Mouse (Mus musculus): ENCODE measurements around the gene Phex. TPM values are rescaled to one million over a fixed set of nuclear protein-coding genes. Genes with fewer than 3 reads are reported as not detected.

Phex gene
- 1.0 and 1.3 TPM in 2 replicates for polyA plus RNA-seq (2016; fragmentation: Nextera tagmentation; extraction: Ambion mirVana)

DNA sequence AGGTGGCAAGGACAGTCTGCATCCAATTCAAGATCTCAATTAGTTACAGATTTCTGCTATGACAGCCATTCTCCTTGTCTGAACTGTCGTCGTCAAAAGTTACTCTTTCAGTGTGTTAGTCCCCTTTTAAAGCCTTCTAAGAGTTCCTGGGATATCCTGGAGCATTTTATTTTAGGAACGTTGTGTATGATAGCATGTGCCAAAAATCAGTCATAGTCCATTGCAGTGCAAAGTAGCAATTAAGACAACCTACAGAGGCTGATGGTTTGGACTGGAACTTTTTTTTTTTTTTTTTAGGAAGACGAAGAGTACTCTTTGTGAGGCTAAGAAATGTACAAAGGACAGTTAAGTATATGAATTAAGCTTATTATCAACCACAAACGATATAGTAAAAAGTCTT lies at the start of gene Phex:
TSS of gene Phex (minus strand) at position 101 of the 400 bp plus-strand sequence.
- H3K4me3 ChIP-seq (replicated peaks): no peak within 1 kb of the TSS
- ATAC-seq (ENCODE audit: insufficient number of reproducible peaks, insufficient read depth, low FRiP score, low TSS enrichment, low read depth): no peak
- no peaks in the 10 kb centered on the region for H3K9me3 ChIP-seq
- H3K9ac ChIP-seq (replicated peaks): no peak within 1 kb of the TSS
- 0 out of 2 replicates have a peak, but pooled peaks cover 2% of the 10 kb centered on the region for H3K27me3 ChIP-seq
- no peaks in the 10 kb centered on the region for H3K36me3 ChIP-seq
- H3K4me2 ChIP-seq: no peak within 1 kb of the TSS
- no peaks in the 10 kb centered on the region for H3K4me1 ChIP-seq (replicated peaks)
- WGBS: 48% methylated on average over 5 of the region's 5 CpGs
- H3K27ac ChIP-seq: no peak within 1 kb of the TSS

DNA sequence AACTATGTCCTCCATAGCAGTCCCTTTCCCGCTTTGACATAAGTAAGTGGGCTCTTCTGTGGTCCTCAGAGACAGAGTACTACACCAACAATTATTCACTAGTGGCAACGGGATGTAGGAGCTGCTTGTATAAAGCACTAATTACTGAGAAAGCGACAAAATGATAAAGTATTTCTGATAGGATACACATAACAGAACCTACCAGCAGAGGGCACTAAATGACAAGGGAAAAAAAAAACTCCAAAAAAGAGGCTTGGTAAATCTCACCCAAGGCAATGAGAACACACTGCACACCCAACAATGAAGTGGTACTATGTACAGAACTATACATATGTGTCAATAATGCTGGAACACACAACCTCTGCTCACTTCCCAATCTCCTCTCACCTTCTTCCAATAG lies 47.6 kb upstream of the Phex start:
- Histone ChIP-seq H3K9me3 (no peaks in the 10 kb centered on the region), H3K4me2 (no peak overlapping the region), H3K4me1 (replicated peaks) (no peaks in the 10 kb centered on the region), H3K4me3 (replicated peaks) (no peak overlapping the region), H3K9ac (replicated peaks) (no peak overlapping the region), H3K36me3 (peaks cover 6% of the 10 kb centered on the region; the same call in 1 of the 2 replicates), H3K27me3 (no peaks in the 10 kb centered on the region), H3K27ac (no peak overlapping the region)
- ATAC-seq (ENCODE audit: insufficient number of reproducible peaks, insufficient read depth, low FRiP score, low TSS enrichment, low read depth): no peak
- WGBS: 79% methylated on average over 3 of the region's 3 CpGs

DNA sequence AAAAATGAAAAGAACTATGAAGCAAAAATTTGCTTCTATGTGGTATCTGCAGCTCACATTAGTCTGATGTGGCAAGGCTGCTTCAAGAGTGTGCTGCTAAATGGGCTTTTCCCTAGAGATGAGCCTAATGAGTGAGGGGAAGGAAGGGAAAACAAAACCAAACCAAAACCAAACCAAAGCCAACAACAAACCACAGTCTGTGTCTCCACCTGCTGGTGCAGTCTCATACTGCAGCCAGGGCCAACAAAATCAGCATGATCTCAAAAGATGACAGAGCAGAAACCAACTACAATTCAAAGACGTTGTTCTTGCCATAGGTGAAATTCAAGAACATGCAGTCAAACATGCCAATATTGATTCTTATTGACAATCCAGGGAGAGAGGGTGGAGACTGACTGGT lies 39.3 kb upstream of the Phex start:
- Histone ChIP-seq H3K9ac (replicated peaks) (no peak overlapping the region), H3K27ac (no peak overlapping the region), H3K27me3 (no peaks in the 10 kb centered on the region), H3K4me2 (no peak overlapping the region), H3K36me3 (peaks cover 14% of the 10 kb centered on the region; the same call in 1 of the 2 replicates), H3K4me3 (replicated peaks) (no peak overlapping the region), H3K4me1 (replicated peaks) (no peaks in the 10 kb centered on the region), H3K9me3 (no peaks in the 10 kb centered on the region)
- WGBS: 56% methylated on average over 1 of the region's 1 CpGs
- ATAC-seq (ENCODE audit: insufficient number of reproducible peaks, insufficient read depth, low FRiP score, low TSS enrichment, low read depth): no peak

DNA sequence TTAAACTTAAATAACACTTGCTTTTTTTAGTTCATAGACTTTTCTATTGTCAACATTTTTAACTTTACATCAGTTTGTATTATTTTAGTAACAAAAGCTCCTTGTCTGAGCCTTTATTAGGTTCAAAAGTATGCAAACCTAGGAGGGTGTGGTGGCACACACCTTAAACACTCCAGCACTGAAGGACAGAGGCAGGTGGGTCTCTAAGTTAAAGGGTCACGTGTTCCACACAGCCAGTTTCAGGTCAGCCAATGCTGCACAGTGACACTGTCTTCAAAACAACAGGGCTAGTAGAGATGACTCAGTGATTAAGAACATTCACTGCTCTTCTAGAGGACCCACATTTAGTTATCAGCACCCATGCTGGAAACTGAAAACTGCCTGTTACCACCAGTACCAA lies 33.9 kb upstream of the Phex start:
- H3K27me3 ChIP-seq: peaks cover 10% of the 10 kb centered on the region; the same call in 1 of the 2 replicates
- no peaks in the 10 kb centered on the region for H3K4me1 ChIP-seq (replicated peaks)
- H3K27ac ChIP-seq: no peak overlapping the region
- no peak overlapping the region for H3K4me2 ChIP-seq
- whole genome bisulfite sequencing: 92% methylated on average over 1 of the region's 1 CpGs
- H3K36me3 ChIP-seq: no peaks in the 10 kb centered on the region; the same call in 1 of the 2 replicates
- H3K9ac ChIP-seq (replicated peaks): no peak overlapping the region
- no peaks in the 10 kb centered on the region for H3K9me3 ChIP-seq
- no peak for ATAC-seq (ENCODE audit: insufficient number of reproducible peaks, insufficient read depth, low FRiP score, low TSS enrichment, low read depth)
- no peak overlapping the region for H3K4me3 ChIP-seq (replicated peaks)

DNA sequence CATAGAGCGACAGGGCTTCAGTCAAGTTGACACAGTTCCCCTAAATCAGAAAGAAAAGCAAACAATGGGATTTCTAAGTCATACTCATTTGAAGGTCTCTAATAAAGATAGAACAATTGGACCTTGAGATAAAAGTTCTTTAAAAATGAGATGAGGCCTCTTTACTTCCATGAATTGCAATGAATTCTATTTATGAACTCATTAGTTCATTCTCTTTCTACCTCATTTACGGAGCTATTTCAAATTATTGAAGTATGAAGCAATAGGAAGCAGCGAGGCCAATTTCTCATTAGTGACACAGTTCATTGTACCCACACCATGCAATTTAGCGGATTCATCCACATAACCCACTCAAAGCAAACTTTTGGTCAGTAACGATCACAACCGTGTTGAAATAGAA lies 32.3 kb upstream of the Phex start:
- no peak overlapping the region for H3K9ac ChIP-seq (replicated peaks)
- 90% methylated on average over 6 of the region's 6 CpGs for WGBS
- ATAC-seq (ENCODE audit: insufficient number of reproducible peaks, insufficient read depth, low FRiP score, low TSS enrichment, low read depth): no peak

DNA sequence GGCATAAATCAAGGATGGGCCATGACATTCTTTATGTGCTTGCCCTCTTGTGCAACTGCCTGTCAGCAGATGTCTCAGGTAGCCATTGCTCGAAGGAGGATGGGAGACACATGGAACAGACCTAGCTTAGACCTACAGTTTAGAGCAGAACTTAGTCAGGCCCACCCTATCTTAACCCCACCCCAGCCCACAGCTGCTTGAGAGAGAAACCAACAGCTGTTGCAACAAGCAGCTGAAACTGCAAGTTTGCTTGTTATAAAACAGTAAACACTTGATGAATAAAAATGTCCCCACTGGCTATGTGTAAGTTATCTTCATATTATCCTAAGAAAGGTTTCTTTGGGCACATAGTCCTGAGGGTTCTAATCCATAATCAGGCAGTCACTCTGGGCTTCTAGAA lies 19.7 kb upstream of the Phex start:
- Histone ChIP-seq H3K4me3 (replicated peaks) (no peak overlapping the region), H3K27me3 (peaks cover 6% of the 10 kb centered on the region), H3K4me2 (no peak overlapping the region), H3K4me1 (replicated peaks) (no peaks in the 10 kb centered on the region), H3K9me3 (no peaks in the 10 kb centered on the region), H3K9ac (replicated peaks) (no peak overlapping the region), H3K27ac (no peak overlapping the region), H3K36me3 (no peaks in the 10 kb centered on the region)
- no peak for ATAC-seq (ENCODE audit: insufficient number of reproducible peaks, insufficient read depth, low FRiP score, low TSS enrichment, low read depth)
- 82% methylated on average over 1 of the region's 1 CpGs for whole genome bisulfite sequencing

More for the DNA sequence above, 32.3 kb upstream of the Phex start:
- Histone ChIP-seq H3K27ac (no peak overlapping the region), H3K4me1 (replicated peaks) (no peaks in the 10 kb centered on the region), H3K36me3 (no peaks in the 10 kb centered on the region), H3K4me3 (replicated peaks) (no peak overlapping the region), H3K4me2 (no peak overlapping the region), H3K9me3 (no peaks in the 10 kb centered on the region), H3K27me3 (peaks cover 10% of the 10 kb centered on the region; the same call in 1 of the 2 replicates)

DNA sequence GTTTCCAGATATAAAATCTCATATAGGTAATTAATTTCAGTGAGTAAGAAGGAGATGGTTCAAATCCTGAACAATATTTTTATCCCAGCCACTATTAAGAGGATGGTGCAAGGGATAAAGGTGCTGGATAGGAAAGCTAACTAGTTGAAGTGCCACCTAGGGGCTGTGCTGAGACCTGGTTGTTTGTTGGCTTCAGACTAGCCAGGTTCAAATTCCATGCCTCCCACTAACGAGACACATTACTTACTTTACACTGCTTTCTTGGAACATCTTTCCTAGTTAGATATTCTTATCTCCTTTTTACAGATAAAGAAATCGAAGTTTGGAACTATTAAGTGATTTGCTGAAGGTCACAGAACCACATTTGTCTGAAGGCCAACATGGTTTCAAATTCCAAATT lies 4.3 kb upstream of the Phex start:
- no peaks in the 10 kb centered on the region for H3K36me3 ChIP-seq
- H3K4me2 ChIP-seq: no peak overlapping the region
- no peaks in the 10 kb centered on the region for H3K4me1 ChIP-seq (replicated peaks)
- H3K9me3 ChIP-seq: no peaks in the 10 kb centered on the region
- WGBS: 62% methylated on average over 2 of the region's 2 CpGs
- no peak overlapping the region for H3K27ac ChIP-seq
- H3K9ac ChIP-seq (replicated peaks): no peak overlapping the region
- no peak for ATAC-seq (ENCODE audit: insufficient number of reproducible peaks, insufficient read depth, low FRiP score, low TSS enrichment, low read depth)
- 0 out of 2 replicates have a peak, but pooled peaks cover 2% of the 10 kb centered on the region for H3K27me3 ChIP-seq
- H3K4me3 ChIP-seq (replicated peaks): no peak overlapping the region

DNA sequence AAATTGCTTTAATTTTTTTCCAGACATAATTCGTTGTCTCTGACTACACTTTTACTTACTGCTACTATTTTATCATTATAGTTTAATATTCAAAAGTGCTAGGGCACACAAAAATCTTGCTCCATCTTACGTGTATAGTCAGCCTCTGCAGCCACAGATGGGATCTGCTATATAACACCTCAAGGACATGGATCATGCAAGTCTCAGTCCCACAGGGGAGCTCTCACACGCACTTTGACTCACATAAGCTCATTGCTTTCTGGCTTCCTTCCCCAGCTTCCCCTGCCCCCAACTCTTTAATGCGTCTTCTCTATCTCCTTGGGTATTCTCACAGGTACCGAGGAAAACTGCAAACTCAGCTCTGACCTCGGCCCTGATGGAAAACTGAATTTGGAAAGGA lies 10.2 kb downstream of the Phex start:
- no peaks in the 10 kb centered on the region for H3K36me3 ChIP-seq
- H3K27ac ChIP-seq: no peak overlapping the region
- WGBS: 66% methylated on average over 6 of the region's 6 CpGs
- no peak overlapping the region for H3K4me2 ChIP-seq
- no peaks in the 10 kb centered on the region for H3K4me1 ChIP-seq (replicated peaks)
- H3K4me3 ChIP-seq (replicated peaks): no peak overlapping the region
- ATAC-seq (ENCODE audit: insufficient number of reproducible peaks, insufficient read depth, low FRiP score, low TSS enrichment, low read depth): no peak
- H3K9ac ChIP-seq (replicated peaks): no peak overlapping the region
- no peaks in the 10 kb centered on the region for H3K9me3 ChIP-seq
- H3K27me3 ChIP-seq: no peaks in the 10 kb centered on the region

DNA sequence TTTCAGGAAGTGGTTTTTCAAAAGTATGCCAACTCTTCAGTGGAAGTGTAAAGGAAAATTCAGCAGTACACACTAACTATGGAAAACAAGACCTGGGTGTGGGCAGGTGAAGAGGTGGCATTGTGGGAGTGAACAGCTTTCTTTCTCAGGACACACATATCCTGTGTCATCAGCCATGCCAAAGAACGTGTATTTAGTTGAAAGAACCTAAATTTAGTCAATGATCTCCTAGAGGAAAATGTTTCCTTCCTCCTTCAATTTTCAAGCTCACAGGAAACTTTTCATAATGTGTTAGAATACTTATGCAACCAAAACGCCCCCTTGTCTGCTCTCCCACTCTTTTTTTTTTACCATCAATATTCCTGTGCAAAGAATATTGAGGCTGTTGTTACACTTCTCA lies 23.9 kb downstream of the Phex start:
- no peaks in the 10 kb centered on the region for H3K27me3 ChIP-seq
- H3K27ac ChIP-seq: no peak overlapping the region
- ATAC-seq (ENCODE audit: insufficient number of reproducible peaks, insufficient read depth, low FRiP score, low TSS enrichment, low read depth): no peak
- H3K4me2 ChIP-seq: no peak overlapping the region
- H3K36me3 ChIP-seq: no peaks in the 10 kb centered on the region
- H3K9ac ChIP-seq (replicated peaks): no peak overlapping the region
- H3K4me1 ChIP-seq (replicated peaks): no peaks in the 10 kb centered on the region
- H3K4me3 ChIP-seq (replicated peaks): no peak overlapping the region
- no peaks in the 10 kb centered on the region for H3K9me3 ChIP-seq
- 73% methylated on average over 2 of the region's 2 CpGs for WGBS

DNA sequence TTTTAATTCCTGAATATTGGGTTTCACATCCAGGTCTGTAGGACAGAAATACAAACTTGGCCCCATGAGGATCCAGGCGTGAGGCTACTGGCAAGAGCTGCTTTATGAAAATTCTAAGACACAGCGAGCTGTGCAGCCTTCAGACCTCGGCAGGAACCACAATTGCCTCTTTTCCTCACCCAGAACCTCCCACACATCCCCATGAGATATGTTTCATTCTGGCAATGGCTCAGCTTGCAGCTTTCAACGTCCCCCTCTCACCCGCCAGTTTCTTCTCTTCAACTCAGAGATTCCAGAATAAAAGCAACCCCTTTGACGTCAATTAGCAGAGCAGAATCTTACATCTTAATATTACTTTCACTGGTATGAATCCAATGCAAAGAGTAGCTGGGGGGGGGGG lies 25.0 kb downstream of the Phex start:
- H3K4me1 ChIP-seq (replicated peaks): no peaks in the 10 kb centered on the region
- H3K36me3 ChIP-seq: no peaks in the 10 kb centered on the region
- no peak overlapping the region for H3K9ac ChIP-seq (replicated peaks)
- no peak overlapping the region for H3K27ac ChIP-seq
- H3K27me3 ChIP-seq: no peaks in the 10 kb centered on the region
- WGBS: 81% methylated on average over 6 of the region's 6 CpGs
- H3K4me3 ChIP-seq (replicated peaks): no peak overlapping the region
- ATAC-seq (ENCODE audit: insufficient number of reproducible peaks, insufficient read depth, low FRiP score, low TSS enrichment, low read depth): no peak
- H3K4me2 ChIP-seq: no peak overlapping the region
- no peaks in the 10 kb centered on the region for H3K9me3 ChIP-seq

DNA sequence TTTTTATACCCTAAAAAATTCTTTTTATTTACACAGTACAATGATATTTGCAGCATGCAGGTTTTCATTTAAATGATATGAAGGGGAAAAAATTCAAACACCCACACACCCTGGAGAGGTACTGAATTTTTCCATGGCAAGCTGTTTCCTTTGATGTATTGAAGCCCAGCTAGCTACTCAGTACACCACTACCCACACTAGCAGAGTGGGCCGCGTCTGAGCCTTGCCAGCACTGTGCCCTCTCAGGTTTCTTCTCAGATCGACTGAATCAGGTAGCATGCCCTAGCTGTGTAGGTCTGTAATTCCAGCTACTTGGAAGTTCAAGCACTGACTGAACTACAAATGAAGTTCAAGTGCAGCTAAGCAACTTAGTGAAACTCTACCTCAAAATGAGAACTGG lies 26.7 kb downstream of the Phex start:
- Histone ChIP-seq H3K4me1 (replicated peaks) (no peaks in the 10 kb centered on the region), H3K9ac (replicated peaks) (no peak overlapping the region), H3K27me3 (no peaks in the 10 kb centered on the region), H3K4me2 (no peak overlapping the region), H3K9me3 (no peaks in the 10 kb centered on the region), H3K27ac (no peak overlapping the region), H3K36me3 (no peaks in the 10 kb centered on the region), H3K4me3 (replicated peaks) (no peak overlapping the region)
- WGBS: 79% methylated on average over 3 of the region's 3 CpGs
- ATAC-seq (ENCODE audit: insufficient number of reproducible peaks, insufficient read depth, low FRiP score, low TSS enrichment, low read depth): no peak

DNA sequence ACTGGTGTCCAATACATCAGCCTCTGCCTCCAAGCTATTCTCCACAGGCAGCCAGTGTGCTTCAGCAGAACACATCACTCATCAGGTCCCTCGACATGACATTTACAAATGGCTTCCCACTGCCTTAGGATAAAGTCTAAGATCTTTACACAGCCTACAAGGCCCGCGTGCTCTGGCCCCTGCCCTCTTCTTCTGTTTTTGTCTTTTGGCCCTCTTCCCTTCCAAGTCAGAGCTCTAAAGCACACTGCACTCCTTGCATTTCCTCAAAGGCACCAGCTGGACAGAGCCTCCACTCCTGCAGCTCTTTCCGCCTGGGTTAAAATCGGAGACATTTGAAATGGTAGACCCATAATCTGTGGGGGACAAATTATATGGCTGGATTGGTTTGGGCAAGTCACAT lies 28.1 kb downstream of the Phex start:
- Histone ChIP-seq H3K4me1 (replicated peaks) (no peaks in the 10 kb centered on the region), H3K9ac (replicated peaks) (no peak overlapping the region), H3K27me3 (no peaks in the 10 kb centered on the region), H3K27ac (no peak overlapping the region), H3K4me2 (no peak overlapping the region), H3K36me3 (no peaks in the 10 kb centered on the region), H3K9me3 (no peaks in the 10 kb centered on the region), H3K4me3 (replicated peaks) (no peak overlapping the region)
- ATAC-seq (ENCODE audit: insufficient number of reproducible peaks, insufficient read depth, low FRiP score, low TSS enrichment, low read depth): no peak
- 87% methylated on average over 5 of the region's 5 CpGs for WGBS
